Mouse (Mus musculus) forebrain, embryonic 15.5 days (tissue): Measurements from ENCODE around the gene Tmem59l. TPM values are rescaled to one million over a fixed set of nuclear protein-coding genes. Genes with fewer than 3 reads are reported as not detected.

Experiments
- ATAC-seq: fragments of 200-750 bp; cut with Nextera tagmentation; replicated peaks from 2 replicates; pipeline ENCODE4 v1.8.0; 2017; ENCODE audit warnings: mild to moderate bottlenecking, moderate TSS enrichment, moderate library complexity
- H3K27ac ChIP-seq: fragments of 300-500 bp; sonication (generic); replicated peaks from 2 replicates; pipeline ENCODE4 v1.5.1; 2015; ENCODE audit warnings: mild to moderate bottlenecking, inconsistent platforms
- H3K27me3 ChIP-seq: fragments of 300-500 bp; sonication (generic); 2 replicates; pipeline ENCODE4 v1.6.1; 2015; ENCODE audit warnings: inconsistent platforms
- H3K36me3 ChIP-seq: fragments of 300-500 bp; sonication (generic); 2 replicates; pipeline ENCODE4 v1.6.1; 2015; ENCODE audit warnings: mild to moderate bottlenecking, inconsistent platforms
- H3K4me1 ChIP-seq: fragments of 300-500 bp; sonication (generic); 2 replicates; pipeline ENCODE4 v1.6.1; 2015; ENCODE audit warnings: inconsistent platforms
- H3K4me2 ChIP-seq: fragments of 300-500 bp; sonication (generic); replicated peaks from 2 replicates; pipeline ENCODE4 v1.6.1; 2015; ENCODE audit warnings: mild to moderate bottlenecking, inconsistent platforms
- H3K4me3 ChIP-seq: fragments of 300-500 bp; sonication (generic); 2 replicates; pipeline ENCODE4 v1.5.1; 2015; ENCODE audit warnings: mild to moderate bottlenecking, inconsistent platforms
- H3K9ac ChIP-seq: fragments of 300-500 bp; sonication (generic); replicated peaks from 2 replicates; pipeline ENCODE4 v1.6.1; 2015; ENCODE audit warnings: mild to moderate bottlenecking, inconsistent platforms
- H3K9me3 ChIP-seq: fragments of 300-500 bp; sonication (generic); 2 replicates; pipeline ENCODE4 v1.6.1; 2016; ENCODE audit warnings: inconsistent platforms
- WGBS: fragments of 180-500 bp; shearing (Covaris S2); methylation state at CpG from one replicate; pipeline ENCODE4 v1.1.7; 2015; ENCODE audit warnings: mixed read lengths; 5-methylcytosine and 5-hydroxymethylcytosine counted together
- polyA plus RNA-seq: library from polyadenylated mRNA; unstranded; fragments of >200 nt; fragmentation: Nextera tagmentation; extraction: Ambion mirVana; gene quantifications from 2 replicates; pipeline ENCODE4 v1.2.1, GENCODE M21; 2015

Gene Tmem59l
- 70.2 and 75.0 TPM in 2 replicates for polyA plus RNA-seq

GRCm38 (mm10) chr8:70486941-70487520, at the start of gene Tmem59l:
TSS of gene Tmem59l (minus strand) at chr8:70487358.
- Histone ChIP-seq H3K9ac (peak within 1 kb of the TSS; percentile 86), H3K27ac (no peak within 1 kb of the TSS), H3K9me3 (no peaks in the 10 kb centered on the region), H3K4me2 (peak within 1 kb of the TSS; percentile 83), H3K36me3 (no peaks in the 10 kb centered on the region), H3K4me1 (peaks cover 26% of the 10 kb centered on the region), H3K4me3 (peak within 1 kb of the TSS; percentile 62), H3K27me3 (peaks cover 82% of the 10 kb centered on the region)
- peak; percentile 58 for ATAC-seq
- 3% methylated on average over 33 of the region's 33 CpGs for WGBS

GRCm38 (mm10) chr8:70535701-70536100, 48.5 kb upstream of the Tmem59l start:
- Histone ChIP-seq H3K36me3 (peaks cover 60% of the 10 kb centered on the region), H3K9me3 (no peaks in the 10 kb centered on the region), H3K9ac (no peak overlapping the region), H3K4me1 (peaks cover 14% of the 10 kb centered on the region), H3K4me2 (no peak overlapping the region), H3K4me3 (no peak overlapping the region), H3K27me3 (no peaks in the 10 kb centered on the region), H3K27ac (no peak overlapping the region)
- 86% methylated on average over 2 of the region's 2 CpGs for WGBS
- ATAC-seq = no peak

- Histone ChIP-seq H3K4me2 (no peak overlapping the region), H3K9me3 (no peaks in the 10 kb centered on the region), H3K4me3 (no peak overlapping the region), H3K4me1 (peaks cover 9% of the 10 kb centered on the region), H3K9ac (no peak overlapping the region), H3K27me3 (no peaks in the 10 kb centered on the region), H3K36me3 (peaks cover 60% of the 10 kb centered on the region), H3K27ac (no peak overlapping the region)
- 90% methylated on average over 3 of the region's 3 CpGs for WGBS
- no peak for ATAC-seq
These were observed 48.1 kb upstream of the Tmem59l start for GRCm38 (mm10) chr8:70535221-70535620.

DNA sequence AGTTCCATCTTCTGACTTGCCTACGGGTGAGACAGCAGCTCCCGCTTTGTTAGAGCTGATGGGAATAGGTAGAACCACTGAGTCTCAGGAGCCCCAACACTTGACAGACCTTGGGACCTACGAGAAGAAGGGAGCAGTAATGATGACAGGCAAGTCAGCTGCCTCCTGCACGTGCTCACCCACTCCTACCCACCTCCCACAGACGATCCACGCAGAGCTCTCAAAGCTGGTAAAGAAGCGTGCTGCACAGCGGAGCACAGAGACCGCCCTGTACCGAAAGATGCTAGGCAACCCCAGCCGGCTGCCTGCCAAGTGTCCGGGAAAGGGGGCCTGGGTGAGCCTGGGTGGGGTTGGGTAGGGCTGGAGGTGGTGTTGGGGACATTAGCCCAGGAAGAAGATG, 47.1 kb upstream of the Tmem59l start:
- no peak overlapping the region for H3K4me2 ChIP-seq
- no peak overlapping the region for H3K27ac ChIP-seq
- no peak for ATAC-seq
- H3K9me3 ChIP-seq = no peaks in the 10 kb centered on the region
- peaks cover 14% of the 10 kb centered on the region for H3K4me1 ChIP-seq
- H3K9ac ChIP-seq = no peak overlapping the region
- H3K27me3 ChIP-seq = no peaks in the 10 kb centered on the region
- peaks cover 60% of the 10 kb centered on the region for H3K36me3 ChIP-seq
- no peak overlapping the region for H3K4me3 ChIP-seq
- 96% methylated on average over 12 of the region's 12 CpGs for WGBS

- Histone ChIP-seq H3K4me1 (peaks cover 30% of the 10 kb centered on the region), H3K9ac (no peak overlapping the region), H3K27ac (no peak overlapping the region), H3K27me3 (no peaks in the 10 kb centered on the region), H3K4me2 (no peak overlapping the region), H3K36me3 (peaks cover 42% of the 10 kb centered on the region), H3K4me3 (no peak overlapping the region), H3K9me3 (no peaks in the 10 kb centered on the region)
- 85% methylated on average over 2 of the region's 2 CpGs for WGBS
- ATAC-seq = no peak
These were observed 43.2 kb upstream of the Tmem59l start for GRCm38 (mm10) chr8:70530314-70530713.

GRCm38 (mm10) chr8:70529741-70530161, 42.6 kb upstream of the Tmem59l start:
- Histone ChIP-seq H3K9ac (no peak overlapping the region), H3K4me1 (peaks cover 30% of the 10 kb centered on the region), H3K9me3 (no peaks in the 10 kb centered on the region), H3K4me2 (no peak overlapping the region), H3K36me3 (peaks cover 38% of the 10 kb centered on the region), H3K4me3 (no peak overlapping the region), H3K27ac (no peak overlapping the region), H3K27me3 (no peaks in the 10 kb centered on the region)
- no peak for ATAC-seq
- WGBS = 93% methylated on average over 3 of the region's 3 CpGs

- peaks cover 30% of the 10 kb centered on the region for H3K4me1 ChIP-seq
- ATAC-seq = no peak
- H3K27ac ChIP-seq = no peak overlapping the region
- no peak overlapping the region for H3K4me3 ChIP-seq
- WGBS = 88% methylated on average over 5 of the region's 5 CpGs
- no peak overlapping the region for H3K4me2 ChIP-seq
- H3K9me3 ChIP-seq = no peaks in the 10 kb centered on the region
- H3K9ac ChIP-seq = no peak overlapping the region
- H3K27me3 ChIP-seq = no peaks in the 10 kb centered on the region
- peaks cover 34% of the 10 kb centered on the region for H3K36me3 ChIP-seq
These were observed 42.1 kb upstream of the Tmem59l start for GRCm38 (mm10) chr8:70529299-70529698.

- ATAC-seq = no peak
- H3K27ac ChIP-seq = peak overlapping the region; percentile 84
- no peaks in the 10 kb centered on the region for H3K27me3 ChIP-seq
- peak overlapping the region; percentile 91 for H3K9ac ChIP-seq
- 32% methylated on average over 13 of the region's 13 CpGs for WGBS
- H3K4me3 ChIP-seq = peak overlapping the region; percentile 76
- H3K9me3 ChIP-seq = no peaks in the 10 kb centered on the region
- peaks cover 24% of the 10 kb centered on the region for H3K36me3 ChIP-seq
- H3K4me1 ChIP-seq = peaks cover 35% of the 10 kb centered on the region
- H3K4me2 ChIP-seq = peak overlapping the region; percentile 72
These were observed 41.1 kb upstream of the Tmem59l start for GRCm38 (mm10) chr8:70528182-70528797.

GRCm38 (mm10) chr8:70527512-70528181, 40.5 kb upstream of the Tmem59l start, which contains the start of the genes Fkbp8 and Kxd1:
TSS of gene Fkbp8 (plus strand) at chr8:70527724.
TSS of gene Kxd1 (minus strand) at chr8:70527956.
- peak; percentile 94 for ATAC-seq
- peak within 1 kb of the TSS; percentile 72 for H3K4me2 ChIP-seq
- no peaks in the 10 kb centered on the region for H3K9me3 ChIP-seq
- peak within 1 kb of the TSS; percentile 91 for H3K9ac ChIP-seq
- WGBS = under 1% methylated on average over 61 of the region's 61 CpGs
- peaks cover 19% of the 10 kb centered on the region for H3K36me3 ChIP-seq
- peaks cover 36% of the 10 kb centered on the region for H3K4me1 ChIP-seq
- no peaks in the 10 kb centered on the region for H3K27me3 ChIP-seq
- H3K4me3 ChIP-seq = peak within 1 kb of the TSS; percentile 76
- H3K27ac ChIP-seq = peak within 1 kb of the TSS; percentile 84

DNA sequence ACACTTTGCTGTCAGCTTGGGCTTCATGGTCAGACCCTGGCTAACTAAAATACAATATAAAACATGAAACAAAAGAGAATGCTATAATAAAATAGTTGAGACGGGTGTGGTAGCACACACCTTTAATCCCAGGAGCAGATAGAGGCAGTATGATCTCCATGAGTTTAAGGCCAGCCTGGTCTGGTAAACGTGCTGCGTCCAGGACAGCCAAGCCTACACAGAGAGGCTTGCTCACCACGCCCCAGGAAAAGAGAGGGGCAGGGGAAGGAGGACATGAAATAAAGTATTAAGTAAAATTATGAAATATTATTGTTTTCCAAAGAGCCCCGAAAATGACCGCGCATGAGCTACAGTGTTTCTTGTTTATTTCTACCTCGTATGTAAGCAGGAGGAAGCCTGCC, 40.0 kb upstream of the Tmem59l start:
- H3K4me2 ChIP-seq = peak overlapping the region; percentile 59
- H3K36me3 ChIP-seq = peaks cover 13% of the 10 kb centered on the region
- peak overlapping the region; percentile 84 for H3K27ac ChIP-seq
- ATAC-seq = no peak
- no peaks in the 10 kb centered on the region for H3K9me3 ChIP-seq
- H3K9ac ChIP-seq = peak overlapping the region; percentile 91
- no peaks in the 10 kb centered on the region for H3K27me3 ChIP-seq
- peak overlapping the region; percentile 76 for H3K4me3 ChIP-seq
- H3K4me1 ChIP-seq = peaks cover 41% of the 10 kb centered on the region
- WGBS = 2% methylated on average over 8 of the region's 8 CpGs

DNA sequence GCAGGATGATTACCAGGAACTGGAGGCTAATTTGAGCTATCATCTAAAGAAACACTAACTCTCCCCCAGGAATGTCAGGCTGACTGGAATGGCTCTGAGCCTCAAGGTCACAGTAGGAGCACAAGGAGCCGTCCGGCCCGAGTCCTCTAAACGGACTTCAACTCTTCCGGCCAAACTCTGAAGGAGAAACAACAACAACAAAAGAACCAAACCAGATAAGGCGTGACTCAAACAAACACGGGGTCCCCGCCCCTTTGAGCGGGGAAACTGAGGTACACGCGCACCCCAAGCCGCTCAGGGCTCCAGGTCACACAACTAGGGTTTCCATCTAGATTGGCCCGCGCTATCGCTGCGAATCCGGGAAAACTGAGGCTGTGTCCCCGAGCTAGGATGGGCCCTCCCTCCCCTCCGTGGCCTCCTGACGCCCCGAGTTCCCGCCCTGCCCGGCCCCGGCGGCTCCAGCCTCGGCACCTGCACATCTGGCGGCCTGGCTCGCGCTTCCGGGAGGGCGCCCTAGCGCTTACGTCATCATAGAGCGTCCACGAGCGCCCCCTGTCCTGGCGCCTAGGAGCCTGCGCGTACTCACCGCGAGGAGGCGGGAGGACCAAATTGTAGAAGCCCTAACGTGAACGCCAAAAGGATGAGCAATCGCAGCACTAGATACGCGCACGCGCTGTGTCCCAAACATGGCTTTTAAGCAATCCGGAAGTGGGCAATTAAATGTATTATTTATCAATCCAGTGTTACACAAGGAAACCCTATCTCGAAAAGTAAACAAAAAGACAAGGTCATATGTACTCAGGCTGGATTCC, 35.6 kb upstream of the Tmem59l start:
- Histone ChIP-seq H3K36me3 (peaks cover 5% of the 10 kb centered on the region; the same call in 1 of the 2 replicates), H3K4me1 (peaks cover 23% of the 10 kb centered on the region), H3K4me3 (peak overlapping the region; percentile 76), H3K9me3 (no peaks in the 10 kb centered on the region), H3K9ac (peak overlapping the region; percentile 78), H3K4me2 (peak overlapping the region; percentile 70), H3K27me3 (no peaks in the 10 kb centered on the region), H3K27ac (peak overlapping the region; percentile 93)
- ATAC-seq = peak; percentile 85
- under 1% methylated on average over 51 of the region's 51 CpGs for WGBS
